11 mouse cellular contexts compared by ENCODE assay signal in genomic region chr11:57145192-57145591, GRCm38 (mm10).
DNase-seq lines count a peak whose midpoint lies in the region.
"Had no signal": no experiment of that assay in that cellular context is flagged by ENCODE, and none has a peak within 500 bp of the region (broad histone marks: within the 10 kb centered on the region; RNA-seq: fewer than 3 reads in every experiment).

No protein-coding gene starts in this region.

- intact Hi-C loops in left cerebral cortex, postnatal 4 days (cut with DNase I) = no loop called here
- intact Hi-C loops in left cerebral cortex, postnatal 14 days (cut with DNase I) = no loop called here

- DNase-seq in cerebellum, postnatal 14 days = peak; percentile 20 to 25
- no peak for DNase-seq in cerebellum, adult 18-20 months
- DNase-seq in left cerebral cortex, postnatal 4 days = peak; percentile 70
- no peak for DNase-seq in left cerebral cortex, postnatal 14 days (ENCODE audit: low spot score in 2 of 2)
- DNase-seq in Muller cell, postnatal 12 days (ENCODE audit: inconsistent ontology term) = peak; percentile 39
- peak; percentile 50 for DNase-seq in retina, postnatal 1 day
- no peak for DNase-seq in lung, postnatal 10 days
- DNase-seq: adrenal gland, postnatal 14 days; forebrain, postnatal 0 days; gastrocnemius, postnatal 14 days; heart, adult 2 months had no signal

Comparison
In these comparisons a context has a peak if more than half of its experiments do, and no peak if none do; other contexts are left out.
1. DNase-seq: peak in cerebellum, postnatal 14 days (2 of 2), left cerebral cortex, postnatal 4 days (single experiment), Muller cell, postnatal 12 days (single experiment) and retina, postnatal 1 day (single experiment); none in cerebellum, adult 18-20 months (0 of 2), left cerebral cortex, postnatal 14 days (0 of 2) and lung, postnatal 10 days (single experiment).